Mouse (Mus musculus): ENCODE data around the gene 1700020N15Rik.
"Not testable (repeated sequence)": the region's sequence is repeated elsewhere in the genome, so short reads cannot be mapped to it uniquely, and the experiment has no call there.

Gene 1700020N15Rik

GRCm38 (mm10) chrX:69945000-69945399, at the start of gene 1700020N15Rik:
Gene 1700020N15Rik (plus strand): TSS chrX:69945300.
- DNase-seq (ENCODE audit: low spot score) = not testable (repeated sequence)

GRCm38 (mm10) chrX:69976790-69977579, 31.9 kb downstream of the 1700020N15Rik start:
- DNase-seq (ENCODE audit: low spot score) = no peak

Data from yolk sac, embryonic 10.5 days (tissue).